Mouse (Mus musculus) heart, postnatal 0 days (tissue): ENCODE results near the gene Olfr971. TPM values are rescaled to one million over a fixed set of nuclear protein-coding genes. Genes with fewer than 3 reads are reported as not detected.
"Not testable (repeated sequence)": the region's sequence is repeated elsewhere in the genome, so short reads cannot be mapped to it uniquely, and the experiment has no call there.

Source experiments
- ATAC-seq: fragments of 200-750 bp; cut with Nextera tagmentation; 2 replicates; pipeline ENCODE4 v1.8.0; 2017; ENCODE audit warnings: low read depth, moderate number of reproducible peaks, moderate library complexity; ENCODE audit not compliant: insufficient read depth
- DNase-seq: peaks from one replicate; pipeline ENCODE4 v3.0.0-alpha.2; 2016; ENCODE audit warnings: low spot score
- H3K27ac ChIP-seq: fragments of 300-500 bp; sonication (generic); 2 replicates; pipeline ENCODE4 v1.5.1; 2014; ENCODE audit warnings: low read depth, mild to moderate bottlenecking
- H3K27me3 ChIP-seq: fragments of 300-500 bp; sonication (generic); 2 replicates; pipeline ENCODE4 v1.6.1; 2014; ENCODE audit warnings: low read length, mixed read lengths; ENCODE audit not compliant: control insufficient read depth, insufficient read depth
- H3K36me3 ChIP-seq: fragments of 300-500 bp; sonication (generic); replicated peaks from 2 replicates; pipeline ENCODE4 v1.6.1; 2014; ENCODE audit warnings: low read length, mixed read lengths; ENCODE audit not compliant: control insufficient read depth, insufficient read depth
- H3K4me1 ChIP-seq: fragments of 300-500 bp; sonication (generic); 2 replicates; pipeline ENCODE4 v1.6.1; 2014; ENCODE audit warnings: antibody characterized with exemption; ENCODE audit not compliant: control insufficient read depth, insufficient read depth
- H3K4me2 ChIP-seq: fragments of 300-500 bp; sonication (generic); 2 replicates; pipeline ENCODE4 v1.6.1; 2014; ENCODE audit warnings: low read depth, mild to moderate bottlenecking, low read length, moderate library complexity
- H3K4me3 ChIP-seq: fragments of 300-500 bp; sonication (generic); 2 replicates; pipeline ENCODE4 v1.5.1; 2014; ENCODE audit warnings: low read depth, low read length
- H3K9ac ChIP-seq: fragments of 300-500 bp; sonication (generic); replicated peaks from 2 replicates; pipeline ENCODE4 v1.6.1; 2014; ENCODE audit warnings: low read depth, low read length, mixed read lengths
- H3K9me3 ChIP-seq: fragments of 300-500 bp; sonication (generic); replicated peaks from 2 replicates; pipeline ENCODE4 v1.6.1; 2016; ENCODE audit warnings: low read length; ENCODE audit not compliant: control insufficient read depth
- CTCF ChIP-seq: IDR thresholded peaks from 2 replicates; pipeline ENCODE4 v1.5.1; 2016; ENCODE audit warnings: antibody characterized with exemption, control low read depth, low read depth
- EP300 ChIP-seq: IDR thresholded peaks from 2 replicates; pipeline ENCODE4 v1.6.1; 2016; ENCODE audit warnings: antibody characterized with exemption, low read depth
- WGBS: fragments of 180-500 bp; shearing (Covaris S2); extraction: QIAGEN DNeasy Blood & Tissue Kit; methylation state at CpG from one replicate; pipeline ENCODE4 v1.1.7; 2014; 5-methylcytosine and 5-hydroxymethylcytosine counted together
- polyA plus RNA-seq: library from polyadenylated mRNA; unstranded; fragments of >200 nt; fragmentation: Nextera tagmentation; extraction: Ambion mirVana; gene quantifications from 2 replicates; pipeline ENCODE4 v1.2.1, GENCODE M21; 2015
- total RNA-seq: library from RNA; depleted of rRNA; stranded (reverse); fragments of >200 nt; gene quantifications from 2 replicates; pipeline ENCODE4 v1.2.3, GENCODE M21; 2014; ENCODE audit warnings: low replicate concordance; rRNA removed

Olfr971 gene
- total RNA-seq (not detected in 2 replicates), polyA plus RNA-seq (not detected in 2 replicates)

- not testable (repeated sequence) for H3K36me3 ChIP-seq, H3K4me1 ChIP-seq, ATAC-seq, H3K9me3 ChIP-seq, H3K4me3 ChIP-seq, H3K9ac ChIP-seq, DNase-seq, H3K27ac ChIP-seq, H3K27me3 ChIP-seq, H3K4me2 ChIP-seq
- WGBS: 63% methylated on average over 1 of the region's 2 CpGs
These were observed at the start of gene Olfr971 for GRCm38 (mm10) chr9:39836576-39836975. TSS of gene Olfr971 (plus strand) at chr9:39836876.

GRCm38 (mm10) chr9:39790558-39790957 is 46.1 kb upstream of the Olfr971 start, which contains the start of gene Olfr969:
TSS of gene Olfr969 (plus strand) at chr9:39790945.
- H3K36me3 ChIP-seq: no peaks in the 10 kb centered on the region
- WGBS: 55% methylated on average over 2 of the region's 2 CpGs
- no peaks in the 10 kb centered on the region for H3K27me3 ChIP-seq
- H3K9ac ChIP-seq: no peak within 1 kb of the TSS
- TF ChIP-seq CTCF (no peak), EP300 (no peak)
- no peak for DNase-seq
- H3K4me3 ChIP-seq: no peak within 1 kb of the TSS
- no peak within 1 kb of the TSS for H3K27ac ChIP-seq
- no peaks in the 10 kb centered on the region for H3K4me1 ChIP-seq
- no peaks in the 10 kb centered on the region for H3K9me3 ChIP-seq
- ATAC-seq: no peak
- H3K4me2 ChIP-seq: no peak within 1 kb of the TSS

GRCm38 (mm10) chr9:39808560-39808959 is 28.1 kb upstream of the Olfr971 start, which contains the start of gene Olfr970:
TSS of gene Olfr970 (plus strand) at chr9:39808860.
- Histone ChIP-seq H3K4me1 (no peaks in the 10 kb centered on the region), H3K9ac (no peak within 1 kb of the TSS), H3K9me3 (0 out of 2 replicates have a peak, but pooled peaks cover 3% of the 10 kb centered on the region), H3K27me3 (no peaks in the 10 kb centered on the region), H3K4me2 (no peak within 1 kb of the TSS), H3K27ac (no peak within 1 kb of the TSS), H3K36me3 (no peaks in the 10 kb centered on the region), H3K4me3 (no peak within 1 kb of the TSS)
- ATAC-seq (no peak), DNase-seq (no peak)
- TF ChIP-seq EP300: no peak
- TF ChIP-seq CTCF: no peak
- WGBS: 62% methylated on average over 4 of the region's 4 CpGs

- DNase-seq: no peak
- H3K27ac ChIP-seq: no peak within 1 kb of the TSS
- no peaks in the 10 kb centered on the region for H3K27me3 ChIP-seq
- 56% methylated on average over 2 of the region's 2 CpGs for WGBS
- H3K4me2 ChIP-seq: no peak within 1 kb of the TSS
- no peak for ATAC-seq
- H3K9me3 ChIP-seq: no peaks in the 10 kb centered on the region
- H3K4me1 ChIP-seq: no peaks in the 10 kb centered on the region
- no peak within 1 kb of the TSS for H3K9ac ChIP-seq
- no peaks in the 10 kb centered on the region for H3K36me3 ChIP-seq
- no peak for TF ChIP-seq EP300
- TF ChIP-seq CTCF: no peak
- no peak within 1 kb of the TSS for H3K4me3 ChIP-seq
These were observed 29.4 kb downstream of the Olfr971 start, which contains the start of gene Olfr972 for GRCm38 (mm10) chr9:39866122-39866521. TSS of gene Olfr972 (plus strand) at chr9:39866422.

GRCm38 (mm10) chr9:39871986-39872385 is 35.3 kb downstream of the Olfr971 start:
- not testable (repeated sequence) for ATAC-seq, H3K4me2 ChIP-seq, H3K36me3 ChIP-seq, H3K27me3 ChIP-seq, H3K9ac ChIP-seq, H3K9me3 ChIP-seq, H3K4me1 ChIP-seq, H3K4me3 ChIP-seq, DNase-seq, H3K27ac ChIP-seq
- WGBS: 82% methylated on average over 1 of the region's 1 CpGs

- not testable (repeated sequence) for H3K36me3 ChIP-seq, H3K4me1 ChIP-seq, H3K27ac ChIP-seq, H3K9ac ChIP-seq, DNase-seq, H3K9me3 ChIP-seq, H3K4me3 ChIP-seq, H3K27me3 ChIP-seq, H3K4me2 ChIP-seq, ATAC-seq
- WGBS: no CpG with 5 or more reads among the region's 4 CpGs
These were observed 41.1 kb downstream of the Olfr971 start for GRCm38 (mm10) chr9:39877541-39878396.

Other genes starting within 250 kb of the Olfr971 start
- gene AW551984, start 232.5 kb upstream of the Olfr971 start, total RNA-seq: 5.6 and 6.9 TPM in 2 replicates
- gene AW551984, start 232.5 kb upstream of the Olfr971 start, polyA plus RNA-seq: 2.1 and 2.2 TPM in 2 replicates
- not detected in 2 replicates for gene Olfr148, start 226.2 kb upstream of the Olfr971 start, total RNA-seq
- gene Olfr148, start 226.2 kb upstream of the Olfr971 start, polyA plus RNA-seq: not detected in 2 replicates
- not detected in 2 replicates for gene Olfr960, start 215.5 kb upstream of the Olfr971 start, total RNA-seq
- not detected in 2 replicates for gene Olfr960, start 215.5 kb upstream of the Olfr971 start, polyA plus RNA-seq
- gene Olfr961, start 191.8 kb upstream of the Olfr971 start, total RNA-seq: not detected in 2 replicates
- not detected in 2 replicates for gene Olfr961, start 191.8 kb upstream of the Olfr971 start, polyA plus RNA-seq
- gene Olfr963, start 169.7 kb upstream of the Olfr971 start, total RNA-seq: not detected in 2 replicates
- gene Olfr963, start 169.7 kb upstream of the Olfr971 start, polyA plus RNA-seq: not detected in 2 replicates
- not detected in 2 replicates for gene Olfr149, start 129.8 kb upstream of the Olfr971 start, total RNA-seq
- not detected in 2 replicates for gene Olfr149, start 129.8 kb upstream of the Olfr971 start, polyA plus RNA-seq
- gene Olfr965, start 125.5 kb upstream of the Olfr971 start, total RNA-seq: not detected in 2 replicates
- not detected in 2 replicates for gene Olfr965, start 125.5 kb upstream of the Olfr971 start, polyA plus RNA-seq
- gene Olfr150, start 105.9 kb upstream of the Olfr971 start, total RNA-seq: not detected in 2 replicates
- gene Olfr150, start 105.9 kb upstream of the Olfr971 start, polyA plus RNA-seq: not detected in 2 replicates
- gene Olfr967, start 90.6 kb upstream of the Olfr971 start, total RNA-seq: not detected in 2 replicates
- gene Olfr967, start 90.6 kb upstream of the Olfr971 start, polyA plus RNA-seq: not detected in 2 replicates
- gene Olfr968, start 53.6 kb upstream of the Olfr971 start, total RNA-seq: not detected in 2 replicates
- gene Olfr968, start 53.6 kb upstream of the Olfr971 start, polyA plus RNA-seq: not detected in 2 replicates
- gene Olfr969, start 45.9 kb upstream of the Olfr971 start, total RNA-seq: not detected in 2 replicates
- not detected in 2 replicates for gene Olfr969, start 45.9 kb upstream of the Olfr971 start, polyA plus RNA-seq
- gene Olfr970, start 28.0 kb upstream of the Olfr971 start, total RNA-seq: not detected in 2 replicates
- gene Olfr970, start 28.0 kb upstream of the Olfr971 start, polyA plus RNA-seq: not detected in 2 replicates
- not detected in 2 replicates for gene Olfr972, start 29.5 kb downstream of the Olfr971 start, total RNA-seq
- gene Olfr972, start 29.5 kb downstream of the Olfr971 start, polyA plus RNA-seq: not detected in 2 replicates
- gene Olfr229, start 70.5 kb downstream of the Olfr971 start, total RNA-seq: not detected in 2 replicates
- not detected in 2 replicates for gene Olfr229, start 70.5 kb downstream of the Olfr971 start, polyA plus RNA-seq
- gene Olfr974, start 100.6 kb downstream of the Olfr971 start, total RNA-seq: not detected in 2 replicates
- gene Olfr974, start 100.6 kb downstream of the Olfr971 start, polyA plus RNA-seq: not detected in 2 replicates
- gene Olfr975, start 115.2 kb downstream of the Olfr971 start, total RNA-seq: not detected in 2 replicates
- gene Olfr975, start 115.2 kb downstream of the Olfr971 start, polyA plus RNA-seq: not detected in 2 replicates
- not detected in 2 replicates for gene Olfr976, start 124.3 kb downstream of the Olfr971 start, total RNA-seq
- gene Olfr976, start 124.3 kb downstream of the Olfr971 start, polyA plus RNA-seq: not detected in 2 replicates
- gene Olfr978, start 155.2 kb downstream of the Olfr971 start, total RNA-seq: not detected in 2 replicates
- gene Olfr978, start 155.2 kb downstream of the Olfr971 start, polyA plus RNA-seq: not detected in 2 replicates
- gene Olfr979, start 166.6 kb downstream of the Olfr971 start, total RNA-seq: not detected in 2 replicates
- gene Olfr979, start 166.6 kb downstream of the Olfr971 start, polyA plus RNA-seq: not detected in 2 replicates
- not detected in 2 replicates for gene Olfr980, start 172.7 kb downstream of the Olfr971 start, total RNA-seq
- gene Olfr980, start 172.7 kb downstream of the Olfr971 start, polyA plus RNA-seq: not detected in 2 replicates
- gene Olfr981, start 184.6 kb downstream of the Olfr971 start, total RNA-seq: not detected in 2 replicates
- gene Olfr981, start 184.6 kb downstream of the Olfr971 start, polyA plus RNA-seq: not detected in 2 replicates
- not detected in 2 replicates for gene Olfr982, start 237.0 kb downstream of the Olfr971 start, total RNA-seq
- not detected in 2 replicates for gene Olfr982, start 237.0 kb downstream of the Olfr971 start, polyA plus RNA-seq